Mouse (Mus musculus): ENCODE results near the gene Plekhn1.

Plekhn1 gene

DNA sequence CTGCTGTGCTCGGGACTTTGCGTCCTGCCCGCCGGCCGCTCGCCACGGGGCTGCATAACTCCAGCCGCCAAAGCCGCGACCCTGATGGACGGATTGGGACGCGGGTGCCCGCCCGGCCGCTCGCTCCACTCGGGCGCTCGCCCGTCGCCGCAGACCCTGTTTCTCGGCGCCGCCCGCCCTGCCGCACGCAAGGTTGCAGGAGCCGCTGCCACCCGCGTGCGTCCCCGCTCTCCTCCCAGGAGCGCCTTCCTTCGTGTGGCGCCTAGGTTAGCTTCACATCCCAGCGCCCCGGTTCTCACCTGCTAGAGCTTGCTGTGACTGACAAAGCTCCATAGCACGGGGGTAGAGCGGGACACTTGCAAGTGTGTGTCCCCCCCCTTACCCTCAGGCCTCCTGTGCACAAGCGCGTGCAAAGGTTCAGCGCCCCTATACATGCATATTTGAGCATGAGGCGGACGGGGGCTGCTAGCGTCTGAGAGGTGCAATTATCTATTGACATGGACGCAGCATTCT lies at the start of gene Plekhn1:
Gene Plekhn1 (minus strand): TSS at position 157 of the 513 bp plus-strand sequence.
- peak; percentile 73 for DNase-seq (ENCODE audit: low read depth)

- DNase-seq (ENCODE audit: low read depth), result peak; percentile 67
These were observed 20.6 kb upstream of the Plekhn1 start, which contains the start of gene Samd11 for GRCm38 (mm10) chr4:156255078-156255839. Gene Samd11 (minus strand): TSS chr4:156255657.

DNA sequence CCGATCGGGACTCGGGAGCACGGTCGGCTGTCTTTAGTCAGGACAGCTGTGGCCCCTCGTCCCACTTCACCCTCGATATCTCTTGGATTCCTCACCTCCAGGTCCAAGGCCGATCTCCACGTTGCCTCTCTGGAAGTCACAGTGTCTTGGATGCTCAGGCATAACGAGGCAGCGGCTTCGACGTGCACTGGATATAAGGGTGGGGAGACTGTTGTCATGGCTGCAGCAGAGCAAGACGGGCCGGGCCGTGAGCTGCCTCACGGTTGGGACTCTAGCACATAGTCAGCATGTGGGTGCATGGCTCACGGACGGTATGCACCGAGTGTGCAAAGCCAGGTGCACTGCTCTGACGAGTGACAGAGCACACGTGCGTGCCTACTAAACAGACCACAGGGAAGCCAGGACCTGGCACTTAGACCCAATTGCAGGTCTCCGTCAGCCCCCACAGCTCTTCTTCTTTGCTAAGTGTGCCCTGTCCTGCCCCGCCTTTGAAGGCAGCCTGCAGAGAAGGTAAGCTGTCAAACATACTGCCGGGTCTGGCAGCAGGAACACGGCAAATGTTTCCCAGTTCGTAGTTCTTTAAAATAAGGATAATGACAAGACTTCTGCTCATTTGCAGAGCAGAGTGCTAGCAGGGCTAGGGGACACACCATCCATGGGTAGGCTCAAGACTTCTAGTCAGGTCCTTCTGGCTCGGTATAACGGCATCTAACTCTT lies 19.9 kb upstream of the Plekhn1 start:
- DNase-seq (ENCODE audit: low read depth), result peak; percentile 50

GRCm38 (mm10) chr4:156253043-156253442 lies 18.4 kb upstream of the Plekhn1 start:
- DNase-seq (ENCODE audit: low read depth), result no peak

GRCm38 (mm10) chr4:156252619-156253018 lies 18.0 kb upstream of the Plekhn1 start:
- no peak for DNase-seq (ENCODE audit: low read depth)

DNA sequence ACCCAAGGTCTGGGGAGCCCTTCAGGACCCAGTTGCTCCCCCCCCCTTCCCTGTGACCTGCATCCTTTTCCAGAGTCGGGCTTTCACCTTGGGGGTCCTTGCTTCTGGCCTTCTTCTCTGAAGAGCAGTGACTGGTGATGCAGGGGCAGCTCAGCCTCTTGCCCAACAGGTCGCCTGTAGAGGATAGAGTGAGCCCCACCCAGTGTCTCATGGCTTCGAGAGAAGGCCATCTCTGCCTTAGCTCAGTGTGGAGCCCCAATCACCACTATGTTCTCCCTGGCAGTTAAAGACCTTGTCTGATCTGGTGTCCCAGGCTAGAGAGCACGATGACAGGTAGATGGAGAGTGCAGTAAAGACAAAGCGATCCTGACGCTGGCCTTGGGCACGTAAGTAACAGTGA lies 17.5 kb upstream of the Plekhn1 start:
- DNase-seq (ENCODE audit: low read depth), result no peak

DNA sequence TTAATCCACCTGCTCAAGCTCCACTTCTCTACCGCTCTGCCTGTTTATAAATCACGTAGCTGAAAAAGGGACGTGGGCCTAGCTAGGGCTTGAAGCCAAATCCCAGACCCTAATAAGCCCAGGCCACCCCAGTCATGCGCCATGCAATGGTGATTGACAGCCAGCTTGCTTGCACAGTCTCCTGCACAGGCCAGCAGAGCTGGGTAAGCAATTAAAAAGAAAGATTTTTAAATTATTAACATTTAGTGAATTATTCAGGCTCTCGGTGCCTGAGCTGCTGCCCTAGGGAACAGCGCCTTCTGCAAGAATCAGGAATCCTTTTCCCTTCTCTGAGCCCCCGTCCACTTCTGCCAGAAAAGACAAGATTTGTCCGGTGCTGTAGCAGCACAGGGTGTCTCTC lies 16.4 kb upstream of the Plekhn1 start:
- DNase-seq (ENCODE audit: low read depth), result no peak

DNA sequence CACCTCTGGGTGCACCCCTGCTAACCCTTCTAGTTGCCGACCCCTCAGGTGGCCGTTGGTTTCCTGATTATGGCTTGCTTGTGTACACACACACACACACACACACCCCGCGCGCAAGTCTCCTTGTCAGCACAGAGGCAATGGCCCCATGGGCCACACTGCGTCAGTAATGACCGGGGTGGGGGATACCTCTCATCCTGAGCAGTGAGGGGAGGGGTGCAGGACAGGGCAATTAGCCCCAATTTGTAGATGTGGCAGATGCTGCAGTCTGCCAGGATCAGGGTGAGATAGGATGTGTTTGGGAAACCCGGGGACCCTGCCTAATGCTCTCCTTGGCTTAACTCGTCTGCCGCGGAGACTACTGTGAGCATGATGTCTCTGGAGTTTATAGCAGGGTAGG lies 14.9 kb upstream of the Plekhn1 start:
- DNase-seq (ENCODE audit: low read depth), result no peak

- peak; percentile 41 for DNase-seq (ENCODE audit: low read depth)
These were observed 2.2 kb upstream of the Plekhn1 start for GRCm38 (mm10) chr4:156236651-156237447.

- DNase-seq (ENCODE audit: low read depth), result peak; percentile 93
These were observed 1.3 kb upstream of the Plekhn1 start, which contains the start of gene Noc2l for GRCm38 (mm10) chr4:156235808-156236533. Gene Noc2l (plus strand): TSS chr4:156236010.

DNA sequence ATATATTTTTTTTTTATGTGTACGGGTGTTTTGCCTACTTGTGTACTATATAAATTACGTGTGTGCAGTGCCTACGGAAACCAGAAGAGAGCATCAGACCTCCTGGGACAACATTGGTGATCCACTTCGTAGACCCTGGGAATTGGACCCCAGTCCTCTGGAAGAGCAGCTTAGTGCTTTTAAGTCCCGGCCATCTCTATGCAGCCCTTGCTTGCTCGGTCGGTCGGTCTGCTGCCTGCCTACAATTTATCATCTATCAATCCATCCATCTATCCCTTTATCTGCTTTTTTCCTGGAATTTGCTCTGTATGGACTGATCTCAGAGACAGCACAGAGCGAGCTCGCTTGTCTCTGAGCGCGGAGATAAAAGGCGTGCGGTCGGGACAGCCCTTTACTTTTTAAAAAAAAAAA lies 708 bp upstream of the Plekhn1 start:
- no peak for DNase-seq (ENCODE audit: low read depth)

- DNase-seq (ENCODE audit: low read depth), result peak; percentile 30
These were observed 596 bp downstream of the Plekhn1 start for GRCm38 (mm10) chr4:156234021-156234501.

DNA sequence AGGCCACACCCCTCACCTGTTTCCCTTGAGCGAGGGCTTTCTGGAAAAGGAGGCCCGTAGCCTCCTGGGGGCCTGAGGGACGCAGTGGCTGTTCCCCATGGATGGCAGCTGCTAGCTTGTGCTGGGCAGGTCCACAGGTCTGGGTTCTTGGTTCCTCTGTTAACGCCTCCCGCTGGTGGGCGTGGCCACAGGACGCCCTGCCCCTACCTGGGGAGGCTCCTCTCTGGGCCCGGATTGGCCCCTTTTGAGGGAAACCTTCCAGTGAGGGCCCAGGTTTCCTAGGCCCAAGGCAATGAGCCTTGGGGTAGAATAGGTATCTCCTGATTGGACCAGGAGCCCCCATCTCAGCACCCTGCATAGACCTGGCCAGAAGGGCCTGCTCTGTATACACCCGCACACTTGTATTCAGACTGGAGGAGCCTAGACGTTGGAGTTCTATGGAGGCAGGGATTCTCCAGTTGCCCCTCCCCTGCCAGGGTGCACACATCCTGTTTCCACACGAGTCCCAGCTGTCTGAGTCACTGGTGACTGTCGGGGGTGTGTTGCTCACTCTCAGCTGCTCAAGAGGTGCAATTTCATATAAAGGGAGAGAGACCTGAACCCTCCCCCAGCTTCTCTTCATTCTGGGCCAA lies 6.1 kb downstream of the Plekhn1 start:
- no peak for DNase-seq (ENCODE audit: low read depth)

DNA sequence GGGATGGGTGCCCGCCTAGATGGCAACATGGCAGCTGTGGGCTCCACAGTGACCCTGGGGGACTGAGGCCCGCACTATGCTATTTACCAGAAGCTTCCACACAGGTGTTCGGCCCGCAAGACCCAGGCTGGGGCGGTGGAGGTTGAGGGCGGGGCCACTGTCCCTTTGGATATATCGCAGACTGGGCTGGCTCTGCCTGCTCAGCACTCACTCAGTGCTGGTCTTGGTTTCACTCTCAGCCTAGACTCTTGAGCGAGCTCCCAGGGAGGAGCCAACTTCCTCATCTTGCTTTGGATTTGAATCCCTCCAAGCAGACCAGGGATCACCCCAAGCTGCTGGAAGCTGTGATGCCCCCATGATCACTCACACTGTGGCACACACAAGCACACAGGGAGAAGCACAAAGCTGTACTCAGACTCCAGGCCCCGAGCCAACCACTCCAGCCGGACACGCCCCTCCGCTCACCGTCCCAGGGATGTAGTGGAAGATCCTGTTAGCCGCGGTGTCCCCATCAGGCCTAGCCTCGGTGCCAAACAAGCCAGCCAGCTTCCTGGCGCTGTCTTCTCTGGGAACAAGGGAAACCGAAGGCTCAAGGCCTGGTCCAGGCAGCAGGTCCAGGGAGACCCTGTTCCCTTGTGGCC lies 6.8 kb downstream of the Plekhn1 start:
- DNase-seq (ENCODE audit: low read depth), result no peak

GRCm38 (mm10) chr4:156224276-156224675 lies 10.4 kb downstream of the Plekhn1 start:
- DNase-seq (ENCODE audit: low read depth), result no peak

DNA sequence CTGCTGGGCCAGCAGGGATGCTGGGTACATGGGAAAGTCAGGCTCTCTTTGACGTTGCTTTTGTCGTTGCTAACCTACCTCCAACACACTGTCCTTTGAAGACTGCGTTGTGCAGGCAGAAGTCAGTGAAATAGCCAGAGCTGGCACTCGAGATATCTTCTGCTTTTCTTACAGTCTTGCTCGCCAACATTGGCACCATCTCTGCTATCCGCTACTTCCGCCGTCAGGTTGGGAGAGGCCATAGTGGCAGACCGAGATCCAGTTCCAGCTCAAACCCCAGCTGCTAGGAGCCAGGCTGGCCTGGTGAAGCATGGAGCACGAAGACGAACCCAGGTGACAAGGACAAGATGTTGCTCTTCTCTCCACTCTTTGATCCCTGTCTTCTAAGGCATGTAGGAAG lies 14.7 kb downstream of the Plekhn1 start:
- DNase-seq (ENCODE audit: low read depth), result no peak

DNA sequence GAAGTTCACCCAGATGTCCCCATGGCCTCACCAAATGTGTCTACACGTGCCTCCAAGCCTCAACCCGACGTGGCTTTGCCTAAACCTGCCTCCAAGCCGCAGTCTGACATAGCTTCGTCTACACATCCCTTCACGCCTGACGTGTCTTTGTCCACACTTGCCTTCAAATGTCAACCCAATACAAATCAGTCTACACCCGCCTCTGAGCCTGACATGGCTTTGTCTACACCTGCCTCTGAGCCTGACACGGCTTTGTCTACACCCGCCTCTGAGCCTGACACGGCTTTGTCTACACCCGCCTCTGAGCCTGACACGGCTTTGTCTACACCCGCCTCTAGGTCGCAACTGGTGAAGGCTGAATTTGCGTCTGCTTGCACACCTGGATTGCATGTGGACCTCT lies 16.8 kb downstream of the Plekhn1 start:
- no peak for DNase-seq (ENCODE audit: low read depth)

GRCm38 (mm10) chr4:156217022-156217669 lies 17.5 kb downstream of the Plekhn1 start:
- DNase-seq (ENCODE audit: low read depth), result no peak

GRCm38 (mm10) chr4:156216196-156216595 lies 18.5 kb downstream of the Plekhn1 start:
- DNase-seq (ENCODE audit: low read depth), result no peak

GRCm38 (mm10) chr4:156215649-156216048 lies 19.0 kb downstream of the Plekhn1 start, which contains the start of gene Perm1:
Gene Perm1 (plus strand): TSS chr4:156215868.
- DNase-seq (ENCODE audit: low read depth), result no peak

Measured in naive thymus-derived CD4-positive, alpha-beta T cell, adult 2 months (primary cell).